Mouse (Mus musculus) heart, postnatal 14 days (tissue): ENCODE measurements around the gene Lgals3bp. TPM values are rescaled to one million over a fixed set of nuclear protein-coding genes. Genes with fewer than 3 reads are reported as not detected.

Source experiments
- DNase-seq, 2 experiments: peaks; one replicate each; pipeline ENCODE4 v3.0.0; 2021 to 2022
- intact Hi-C: fragments of 180-260 bp; cut with DNase I; formaldehyde crosslinking; loops from one replicate; pipeline ENCODE4 v1.15.1; 2025
- total RNA-seq, 2 experiments: library from RNA; stranded (reverse); gene quantifications; 2 replicates each; pipeline ENCODE4 v1.2.3; 2021

The Lgals3bp gene
- total RNA-seq, 2 experiments from 2014 or later = 21.2 to 24.1 TPM

- no peak for DNase-seq
- intact Hi-C loops = no loop called here
Measured at GRCm38 (mm10) chr11:118424621-118425335, 22.9 kb upstream of the Lgals3bp start.

DNA sequence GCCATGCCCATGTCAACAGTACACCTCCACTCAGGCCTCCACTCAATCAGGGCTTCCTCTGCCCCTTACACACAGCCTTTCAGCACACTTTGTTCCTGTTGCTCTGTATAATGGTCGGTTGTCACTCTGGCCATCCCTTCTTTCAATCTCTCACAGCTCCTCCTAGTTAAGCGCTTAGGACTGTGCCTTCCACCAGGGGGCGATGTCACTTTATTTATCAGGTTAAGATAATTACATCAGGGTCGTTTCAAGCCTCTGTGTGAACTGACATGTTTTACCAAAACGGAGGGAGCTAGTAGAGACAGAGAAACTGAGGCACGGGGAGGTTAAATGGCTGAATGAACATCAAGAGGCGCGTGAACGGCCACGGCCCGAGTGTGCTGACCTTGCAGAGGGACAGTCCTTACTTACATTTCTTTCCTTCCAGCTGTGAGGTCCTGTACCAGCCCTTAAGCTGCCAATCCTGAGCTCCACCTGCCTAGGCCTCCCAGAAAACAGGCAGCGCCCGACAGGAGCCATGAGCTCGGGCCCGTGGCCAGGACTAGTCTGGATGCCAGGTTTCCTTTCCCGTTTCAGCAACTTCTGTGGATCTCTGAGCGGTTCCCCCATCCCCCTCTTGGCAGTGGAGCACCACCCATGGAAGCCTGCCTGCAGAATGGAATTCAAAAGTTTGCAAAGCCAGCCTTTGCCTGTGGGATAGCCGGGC lies 21.5 kb upstream of the Lgals3bp start:
- peak; percentile 81 to 90 for DNase-seq
- intact Hi-C loops = loop anchor here (1.0 to 2.0 kb wide), 2 partner anchors 20 to 67 kb away; no protein-coding TSS in a partner anchor

DNA sequence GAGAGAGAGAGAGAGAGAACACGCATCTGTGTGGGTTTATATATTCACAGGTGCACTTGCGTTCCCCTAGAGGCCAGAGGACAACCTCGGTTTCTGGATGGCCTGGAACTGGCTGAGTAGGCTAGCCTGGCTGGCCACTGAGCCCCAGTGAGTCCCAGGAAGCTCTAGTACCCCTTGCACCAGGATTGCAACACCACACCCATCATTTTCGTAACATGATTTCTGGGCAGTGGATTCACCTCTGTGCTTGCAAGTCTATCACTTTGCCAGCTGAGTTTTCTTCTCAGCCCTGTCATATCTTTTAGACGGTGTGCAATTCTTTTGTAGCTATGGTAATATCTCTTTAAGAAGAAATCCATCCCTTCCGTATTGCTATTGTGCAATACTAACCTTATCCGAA lies 18.4 kb upstream of the Lgals3bp start:
- intact Hi-C loops = no loop called here

GRCm38 (mm10) chr11:118418834-118419504 lies 17.1 kb upstream of the Lgals3bp start, which contains the start of gene Cant1:
Cant1 (minus strand) TSS chr11:118419086.
- peak; percentile 97 to 98 for DNase-seq
- intact Hi-C loops = no loop called here

More for the DNA sequence above, 18.4 kb upstream of the Lgals3bp start:
- no peak for DNase-seq

GRCm38 (mm10) chr11:118418442-118418833 lies 16.5 kb upstream of the Lgals3bp start:
- no peak for DNase-seq
- intact Hi-C loops = no loop called here

GRCm38 (mm10) chr11:118417496-118417895 lies 15.6 kb upstream of the Lgals3bp start:
- intact Hi-C loops = no loop called here

DNA sequence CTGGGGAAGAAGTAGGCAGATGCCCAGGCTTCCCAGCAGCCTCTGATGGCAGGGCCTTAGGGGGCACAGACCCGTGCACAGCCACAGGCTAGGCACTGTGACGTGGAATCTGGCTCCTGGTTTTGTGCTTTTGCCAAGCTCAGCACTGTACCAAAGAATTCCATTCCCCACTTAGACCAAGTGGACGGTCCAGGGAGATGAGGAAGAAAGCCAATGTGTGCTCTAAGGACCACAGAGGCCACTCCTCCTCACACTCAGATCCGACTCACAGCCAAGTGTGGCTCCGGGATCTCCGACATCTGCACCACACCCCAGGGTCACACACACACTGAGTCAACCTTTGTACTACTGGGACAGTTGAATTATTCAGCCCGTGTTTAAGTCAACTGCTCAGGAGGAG lies 14.2 kb upstream of the Lgals3bp start:
- DNase-seq = peak in 1 of 2 experiments; percentile 44
- intact Hi-C loops = no loop called here

More at GRCm38 (mm10) chr11:118417496-118417895, 15.6 kb upstream of the Lgals3bp start:
- DNase-seq = no peak

- no peak for DNase-seq
- intact Hi-C loops = no loop called here
Measured at GRCm38 (mm10) chr11:118415630-118416029, 13.7 kb upstream of the Lgals3bp start.

DNA sequence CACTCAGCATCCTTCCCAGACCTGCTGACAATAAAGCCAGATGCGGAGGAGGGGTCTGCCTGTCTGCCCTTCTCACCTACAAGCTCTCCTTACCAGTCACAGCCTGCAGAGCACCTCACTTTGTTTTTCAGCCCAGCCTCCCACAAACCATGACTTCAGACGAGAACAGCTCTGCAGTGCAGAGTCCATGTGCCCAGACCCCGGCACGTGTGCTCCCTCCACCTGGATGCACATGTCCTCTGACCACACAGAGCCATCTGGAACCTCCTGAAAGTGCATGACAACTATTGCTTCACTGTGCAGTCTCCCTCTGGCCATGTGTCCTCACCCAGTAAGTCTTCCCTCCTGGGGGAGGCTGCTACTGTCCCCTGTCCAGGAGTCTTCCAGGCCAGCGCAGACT lies 12.4 kb upstream of the Lgals3bp start:
- intact Hi-C loops = no loop called here
- no peak for DNase-seq

DNA sequence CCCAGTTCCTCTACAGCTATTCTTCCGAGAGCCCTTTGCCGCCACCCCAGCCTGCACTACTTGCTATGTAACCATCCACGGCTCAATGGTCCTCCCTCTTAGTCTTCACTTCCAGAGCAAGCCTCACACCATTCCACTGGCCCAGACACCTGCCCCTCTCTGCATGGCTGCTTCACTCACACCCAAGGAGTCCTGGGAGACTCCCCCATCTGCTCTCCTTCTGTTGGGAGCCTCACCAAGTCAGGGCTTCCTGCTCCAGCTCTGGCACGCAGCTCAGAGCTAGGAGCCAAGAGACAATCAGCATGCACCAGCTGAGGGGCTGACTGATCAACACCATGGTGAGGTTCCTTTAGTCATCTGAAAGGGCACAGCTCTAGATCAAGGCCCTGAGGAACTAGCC lies 11.2 kb upstream of the Lgals3bp start:
- intact Hi-C loops = no loop called here
- DNase-seq = peak in 1 of 2 experiments; percentile 38

DNA sequence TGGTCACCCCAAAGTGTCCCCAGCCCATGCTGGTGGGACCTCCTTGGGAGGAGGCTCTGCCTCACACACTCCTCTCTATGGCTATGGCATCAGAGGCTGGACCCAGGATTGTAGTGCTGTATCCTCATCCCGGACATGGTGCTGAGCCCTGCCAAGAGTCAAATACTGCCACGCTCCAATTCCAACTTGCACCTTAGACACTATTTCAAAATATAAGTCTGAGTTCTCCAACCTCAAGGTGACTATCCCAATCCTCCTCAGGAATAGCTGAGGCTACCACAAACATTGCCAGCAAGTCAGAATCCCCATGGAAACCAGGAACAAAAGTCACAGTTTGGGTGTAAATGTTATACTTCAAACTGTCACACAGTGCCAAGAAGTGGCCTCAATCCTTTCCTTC lies 10.7 kb upstream of the Lgals3bp start:
- intact Hi-C loops = no loop called here

GRCm38 (mm10) chr11:118411271-118411670 lies 9.4 kb upstream of the Lgals3bp start:
- no peak for DNase-seq

More for the DNA sequence above, 10.7 kb upstream of the Lgals3bp start:
- no peak for DNase-seq

DNA sequence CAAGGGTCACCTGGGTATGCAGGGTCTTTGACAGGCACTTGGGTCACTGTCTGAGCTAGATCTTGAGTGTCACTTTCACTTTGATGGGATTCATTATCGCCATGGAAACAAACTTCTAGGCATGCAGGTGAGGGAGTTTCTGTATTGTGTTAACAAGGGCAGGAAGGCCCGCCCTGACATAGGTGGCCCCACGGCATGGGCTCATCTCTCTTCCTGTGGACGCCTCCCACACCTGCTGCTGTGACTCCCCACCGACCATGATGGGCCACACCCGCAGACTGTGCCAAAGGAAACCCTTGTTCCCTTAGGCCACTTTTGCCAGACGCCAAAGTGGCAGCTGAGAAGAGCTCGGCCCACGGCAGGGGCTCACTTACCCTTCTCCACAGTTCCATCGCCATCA lies 8.6 kb upstream of the Lgals3bp start:
- intact Hi-C loops = no loop called here
- DNase-seq = no peak

More at GRCm38 (mm10) chr11:118411271-118411670, 9.4 kb upstream of the Lgals3bp start:
- intact Hi-C loops = no loop called here

GRCm38 (mm10) chr11:118410073-118410444 lies 8.2 kb upstream of the Lgals3bp start:
- intact Hi-C loops = no loop called here
- no peak for DNase-seq

- intact Hi-C loops = loop anchor here (10.0 kb wide), 1 partner anchor 325 kb away; no protein-coding TSS in a partner anchor
- DNase-seq = no peak
Measured at GRCm38 (mm10) chr11:118409106-118410072, 7.5 kb upstream of the Lgals3bp start.

DNA sequence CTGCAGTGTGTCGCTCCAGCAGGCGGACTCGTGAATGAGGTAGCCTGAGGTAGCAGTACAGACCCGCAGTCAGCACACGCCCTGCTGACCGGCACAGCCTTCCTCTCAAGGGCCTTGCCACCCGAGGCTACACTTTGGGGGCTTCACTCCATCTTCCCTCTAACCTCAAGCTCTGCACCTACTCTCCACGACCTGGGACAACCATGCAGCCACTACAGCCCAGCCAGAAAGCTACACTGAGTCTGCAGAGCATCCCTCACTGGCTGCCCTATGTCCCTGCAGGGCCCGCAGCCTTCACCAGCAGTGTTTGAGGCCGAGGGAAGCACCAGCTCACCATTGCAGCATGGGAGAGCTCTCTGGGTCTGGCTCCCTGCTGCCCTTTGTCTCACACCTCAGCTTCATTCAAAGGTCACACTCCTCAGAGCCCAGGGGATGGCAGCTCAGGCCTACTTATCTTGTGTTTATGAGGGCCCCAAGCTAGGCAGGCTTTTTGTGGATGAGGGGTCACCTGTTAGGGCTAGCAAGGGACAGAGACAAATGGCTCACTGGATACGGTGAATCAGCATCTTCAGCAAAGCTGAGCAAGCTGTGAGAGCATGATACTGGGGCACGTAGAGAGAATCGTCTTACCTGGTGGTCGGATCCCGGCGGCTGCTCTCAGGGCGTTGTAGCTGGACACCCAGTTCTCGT lies 6.3 kb upstream of the Lgals3bp start:
- intact Hi-C loops = loop anchor here (10.0 kb wide), 1 partner anchor 323 kb away; no protein-coding TSS in a partner anchor
- DNase-seq = no peak

DNA sequence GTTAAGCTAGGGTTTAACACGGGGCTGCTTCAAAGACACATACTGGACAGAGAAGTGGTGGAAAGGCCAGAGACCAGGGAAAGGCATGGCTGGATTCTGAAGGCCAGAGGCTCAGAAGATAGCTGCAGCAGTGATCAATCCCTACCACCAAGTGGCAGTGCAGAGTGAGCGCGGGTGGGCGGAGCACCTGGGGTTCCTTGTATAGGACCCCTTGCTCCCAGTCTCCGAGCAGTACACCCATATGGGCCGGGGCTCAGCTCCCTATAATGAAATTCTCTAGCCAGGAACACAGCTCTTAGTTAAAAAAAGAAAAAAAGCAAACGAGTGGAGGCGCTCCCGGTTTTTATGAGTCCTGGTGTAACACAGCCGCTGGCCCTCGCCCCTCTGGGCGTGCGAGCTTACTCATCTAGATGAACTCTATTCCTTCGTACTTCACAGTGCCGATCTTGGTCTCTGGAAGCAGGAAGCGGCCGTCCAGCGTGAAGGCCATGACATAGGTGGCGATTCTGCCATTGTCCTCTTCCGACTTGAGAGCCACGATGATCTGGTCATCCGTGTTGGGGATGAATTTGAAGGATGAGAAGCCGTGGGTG lies 5.5 kb upstream of the Lgals3bp start:
- peak; percentile 64 to 75 for DNase-seq
- intact Hi-C loops = loop anchor here (10.0 kb wide), 1 partner anchor 323 kb away; no protein-coding TSS in a partner anchor

- intact Hi-C loops = loop anchor here (10.0 kb wide), 1 partner anchor 322 kb away; no protein-coding TSS in a partner anchor
- DNase-seq = peak in 1 of 2 experiments; percentile 1
Measured at GRCm38 (mm10) chr11:118406521-118406920, 4.6 kb upstream of the Lgals3bp start.

GRCm38 (mm10) chr11:118405311-118405710 lies 3.4 kb upstream of the Lgals3bp start:
- intact Hi-C loops = loop anchor here (10.0 kb wide), 1 partner anchor 321 kb away; no protein-coding TSS in a partner anchor
- peak in 1 of 2 experiments; percentile 0 for DNase-seq
